Mouse (Mus musculus): ENCODE results near the gene Gm10722. TPM values are rescaled to one million over a fixed set of nuclear protein-coding genes. Genes with fewer than 3 reads are reported as not detected.

The Gm10722 gene
- total RNA-seq (2023; ENCODE audit: inconsistent age) = not detected in 4 replicates

GRCm38 (mm10) chr9:3000445-3000972 lies at the start of gene Gm10722:
Gene Gm10722 (plus strand): TSS chr9:3000922.

GRCm38 (mm10) chr9:3002794-3003396 lies 2.2 kb downstream of the Gm10722 start, which contains the start of gene Gm11168:
Gene Gm11168 (plus strand): TSS chr9:3003346.

GRCm38 (mm10) chr9:3012733-3013279 lies 12.1 kb downstream of the Gm10722 start, which contains the start of gene Gm10721:
Gene Gm10721 (plus strand): TSS chr9:3013140.

GRCm38 (mm10) chr9:3015354-3015753 lies 14.6 kb downstream of the Gm10722 start, which contains the start of gene Gm10720:
Gene Gm10720 (plus strand): TSS chr9:3015654.

GRCm38 (mm10) chr9:3017108-3017507 lies 16.4 kb downstream of the Gm10722 start, which contains the start of gene Gm10719:
Gene Gm10719 (plus strand): TSS chr9:3017408.

GRCm38 (mm10) chr9:3023312-3023984 lies 22.7 kb downstream of the Gm10722 start, which contains the start of gene Gm10718:
Gene Gm10718 (plus strand): TSS chr9:3023547.

GRCm38 (mm10) chr9:3024912-3025467 lies 24.3 kb downstream of the Gm10722 start, which contains the start of gene Gm10717:
Gene Gm10717 (plus strand): TSS chr9:3025417.

GRCm38 (mm10) chr9:3034299-3034698 lies 33.6 kb downstream of the Gm10722 start, which contains the start of gene Gm17535:
Gene Gm17535 (plus strand): TSS chr9:3034599.

GRCm38 (mm10) chr9:3036577-3036976 lies 35.9 kb downstream of the Gm10722 start, which contains the start of gene Gm10715:
Gene Gm10715 (plus strand): TSS chr9:3036877.

Other genes with a start within 250 kb of the Gm10722 start
- gene Gm11168, start 2.4 kb downstream of the Gm10722 start, total RNA-seq (2023; ENCODE audit: inconsistent age) = 0.99 TPM in 1 of 4 replicates, not detected in the others
- 1.1 to 2.4 TPM in 2 of 4 replicates, not detected in the others for gene Gm10721, start 12.2 kb downstream of the Gm10722 start, total RNA-seq (2023; ENCODE audit: inconsistent age)
- not detected in 4 replicates for gene Gm10720, start 14.7 kb downstream of the Gm10722 start, total RNA-seq (2023; ENCODE audit: inconsistent age)
- 1.0 to 3.2 TPM (median 2.0 TPM) in 4 replicates for gene Gm10719, start 16.5 kb downstream of the Gm10722 start, total RNA-seq (2023; ENCODE audit: inconsistent age)
- 2.6 to 5.8 TPM (median 4.2 TPM) in 4 replicates for gene Gm10718, start 22.6 kb downstream of the Gm10722 start, total RNA-seq (2023; ENCODE audit: inconsistent age)
- gene Gm10717, start 24.5 kb downstream of the Gm10722 start, total RNA-seq (2023; ENCODE audit: inconsistent age) = not detected in 4 replicates
- gene Gm17535, start 33.7 kb downstream of the Gm10722 start, total RNA-seq (2023; ENCODE audit: inconsistent age) = not detected in 4 replicates
- gene Gm10715, start 36.0 kb downstream of the Gm10722 start, total RNA-seq (2023; ENCODE audit: inconsistent age) = not detected in 4 replicates

Measured in B cell, adult (primary cell).